Mouse (Mus musculus) activated CD4-positive, CD25-positive, alpha-beta regulatory T cell, adult 4 months (primary cell): ENCODE measurements around the gene Galnt2. TPM values are rescaled to one million over a fixed set of nuclear protein-coding genes. Genes with fewer than 3 reads are reported as not detected.

Source experiments
- ATAC-seq: one replicate; pipeline ENCODE4 v1.8.0; 2017
- polyA plus RNA-seq, 2 experiments: library from polyadenylated mRNA; unstranded; fragments of 100-300 nt; shearing (Covaris generic); gene quantifications; one replicate each; pipeline ENCODE4 v1.2.1; 2017

The Galnt2 gene
- polyA plus RNA-seq, 2 experiments from 2014 or later: 18.2 to 20.1 TPM

DNA sequence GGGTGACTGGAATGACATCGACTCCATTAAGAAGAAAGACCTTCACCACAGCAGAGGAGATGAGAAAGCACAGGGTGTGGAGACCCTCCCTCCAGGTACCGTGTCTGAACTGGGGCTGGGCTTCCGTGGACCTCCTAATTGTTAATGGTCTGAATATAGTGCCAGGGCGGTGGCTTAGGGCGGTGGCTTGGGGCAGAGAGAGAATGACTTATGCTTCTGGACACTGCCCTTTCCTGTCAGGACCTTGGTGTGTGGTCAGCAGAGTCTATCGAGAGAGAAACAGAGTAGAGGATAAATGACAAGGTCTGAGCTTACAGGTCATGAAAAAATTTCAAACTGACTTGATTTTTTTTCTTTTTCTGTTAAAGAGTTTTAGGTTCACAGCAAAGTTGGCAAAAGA, 64.2 kb downstream of the Galnt2 start:
- ATAC-seq: no peak

DNA sequence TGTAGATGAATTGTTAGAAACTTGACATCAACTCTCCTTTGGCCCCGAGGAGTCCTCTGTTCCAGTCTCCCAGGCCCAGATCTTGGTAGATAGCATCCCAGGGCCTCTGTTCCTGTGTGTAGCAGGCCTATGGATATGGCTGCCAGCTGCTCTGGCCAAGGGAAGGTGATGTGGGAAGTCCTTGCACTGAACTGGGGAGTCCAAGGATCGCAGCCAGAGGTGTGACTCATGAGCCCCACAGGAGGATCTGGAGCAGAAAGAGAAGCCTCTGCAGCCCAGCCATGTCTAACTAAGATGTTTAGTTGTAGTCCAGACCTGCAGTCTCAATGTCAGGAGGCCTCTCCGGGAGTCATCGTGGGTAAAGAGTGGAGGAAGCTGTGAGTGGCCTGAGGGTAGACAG, 70.3 kb downstream of the Galnt2 start:
- ATAC-seq: no peak

GRCm38 (mm10) chr8:124301935-124302555, 70.9 kb downstream of the Galnt2 start:
- ATAC-seq: no peak

DNA sequence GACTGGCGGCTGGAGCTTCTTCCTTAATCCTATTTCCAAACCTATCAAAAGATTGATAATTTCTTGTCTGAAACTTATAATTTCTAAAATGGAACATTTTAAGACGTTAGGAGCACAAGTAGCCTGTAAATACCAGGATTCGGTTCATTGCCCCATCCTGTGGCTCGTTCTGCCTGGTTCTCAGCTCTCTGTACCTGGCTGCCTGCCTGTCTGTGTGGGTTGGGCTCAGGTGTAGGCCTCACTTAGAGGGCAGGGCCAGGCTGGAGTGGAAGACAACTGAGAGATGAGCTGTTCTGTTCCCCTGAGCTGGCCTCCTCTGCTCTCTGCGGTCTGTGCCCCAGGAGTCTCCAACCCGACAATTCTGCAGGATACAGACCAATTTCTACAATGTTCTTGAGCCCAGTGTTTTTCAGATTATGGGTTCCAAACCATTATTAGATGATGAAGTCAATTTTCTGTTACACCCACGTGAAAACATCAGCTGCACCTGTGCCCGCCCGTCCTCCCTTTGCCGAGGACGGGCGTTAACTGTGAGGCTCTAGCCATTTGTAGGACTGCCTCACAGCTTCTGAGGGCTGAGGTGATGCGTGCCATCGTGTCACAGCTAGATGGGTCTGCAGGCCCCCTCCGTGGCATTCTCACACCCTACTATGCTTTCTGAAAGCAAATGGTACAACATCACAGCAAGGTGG, 72.2 kb downstream of the Galnt2 start:
- ATAC-seq: no peak

GRCm38 (mm10) chr8:124304141-124304540, 73.0 kb downstream of the Galnt2 start:
- no peak for ATAC-seq

GRCm38 (mm10) chr8:124306574-124306973, 75.4 kb downstream of the Galnt2 start:
- no peak for ATAC-seq

DNA sequence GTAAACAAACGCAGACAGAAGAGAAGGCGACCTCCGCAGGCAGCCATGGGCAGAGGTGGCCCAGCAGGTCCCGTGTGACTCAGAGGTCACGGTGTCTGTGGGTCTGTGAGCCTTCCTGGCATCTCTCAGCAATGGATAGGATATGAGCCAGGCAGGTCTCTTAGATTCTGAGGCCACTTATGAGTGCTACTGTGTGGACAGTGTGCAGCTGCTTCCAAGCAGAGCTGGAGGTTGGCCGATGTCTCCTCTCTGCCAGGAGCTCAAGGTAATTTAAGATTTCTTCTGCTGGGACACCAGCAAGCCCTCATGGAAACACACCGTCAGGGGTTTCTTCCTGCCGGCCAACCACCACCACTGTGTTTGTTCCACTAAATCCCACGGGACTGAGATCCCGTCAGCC, 76.5 kb downstream of the Galnt2 start:
- no peak for ATAC-seq

- no peak for ATAC-seq
Measured at GRCm38 (mm10) chr8:124310509-124310908, 79.3 kb downstream of the Galnt2 start.

DNA sequence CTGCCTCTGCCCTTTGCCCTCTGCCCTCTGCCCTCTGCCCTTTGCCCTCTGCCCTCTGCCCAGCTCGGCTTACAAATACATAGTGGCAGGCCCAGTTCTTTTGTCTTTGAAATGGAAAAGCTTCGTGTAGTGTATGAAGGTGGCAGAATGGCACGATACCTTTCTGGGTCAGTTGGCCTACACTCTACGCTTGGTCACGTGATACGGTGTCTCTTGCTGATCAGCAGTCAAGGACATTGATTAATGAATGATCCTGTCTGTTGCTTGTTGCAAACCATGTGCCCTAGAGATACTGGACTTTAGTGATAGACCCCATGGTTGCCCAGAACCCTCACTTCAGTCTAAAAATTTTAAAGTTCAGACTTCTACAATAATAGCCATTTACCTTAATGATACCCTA, 79.9 kb downstream of the Galnt2 start:
- no peak for ATAC-seq

- no peak for ATAC-seq
Measured at GRCm38 (mm10) chr8:124311723-124312122, 80.5 kb downstream of the Galnt2 start.

- ATAC-seq: no peak
Measured at GRCm38 (mm10) chr8:124312228-124312627, 81.0 kb downstream of the Galnt2 start.

DNA sequence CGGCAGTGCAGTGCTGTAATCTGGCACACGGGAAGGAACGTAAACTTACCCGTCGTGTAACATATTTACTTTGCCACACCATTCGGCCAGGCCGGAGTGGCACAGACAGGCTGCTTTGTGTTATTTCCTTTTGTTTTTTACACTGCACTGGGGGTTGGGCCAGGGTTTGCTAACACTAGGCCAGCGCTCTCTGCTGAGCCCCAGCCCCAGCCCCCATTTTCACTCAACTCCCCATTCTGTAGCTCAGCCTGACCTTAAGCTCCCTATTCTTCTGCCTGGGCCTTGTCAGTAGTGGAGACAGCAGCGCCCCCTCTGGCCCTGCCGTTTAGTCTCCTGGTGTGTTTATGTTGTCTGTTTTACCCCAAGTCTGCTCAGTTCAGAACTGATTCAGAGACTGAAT, 83.6 kb downstream of the Galnt2 start:
- no peak for ATAC-seq

GRCm38 (mm10) chr8:124316466-124317136, 85.4 kb downstream of the Galnt2 start:
- no peak for ATAC-seq

DNA sequence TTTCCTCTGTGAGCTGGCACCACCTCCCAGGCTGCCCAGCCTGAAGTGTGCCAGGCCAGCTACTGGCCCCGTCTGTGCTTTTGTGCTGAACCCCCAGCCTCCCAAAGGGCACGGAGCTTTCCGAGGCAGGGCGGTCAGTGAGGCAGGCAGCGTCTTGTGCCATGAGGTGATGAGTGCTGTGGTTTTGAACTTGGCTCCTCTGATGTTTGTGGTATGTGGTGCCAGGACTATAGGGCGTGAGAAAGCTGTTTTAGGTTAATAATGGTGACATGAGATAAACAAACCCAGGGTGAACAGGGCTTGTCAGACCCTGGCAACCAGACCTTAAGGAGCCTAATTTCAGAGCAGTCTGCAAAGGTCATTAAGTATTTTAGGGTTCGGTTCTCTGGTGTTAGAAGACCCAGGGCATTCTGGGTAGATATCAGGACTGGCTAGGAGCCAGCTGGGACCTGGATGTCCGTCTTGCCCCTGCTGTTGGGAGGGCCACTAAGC, 86.0 kb downstream of the Galnt2 start:
- ATAC-seq: peak; percentile 9

DNA sequence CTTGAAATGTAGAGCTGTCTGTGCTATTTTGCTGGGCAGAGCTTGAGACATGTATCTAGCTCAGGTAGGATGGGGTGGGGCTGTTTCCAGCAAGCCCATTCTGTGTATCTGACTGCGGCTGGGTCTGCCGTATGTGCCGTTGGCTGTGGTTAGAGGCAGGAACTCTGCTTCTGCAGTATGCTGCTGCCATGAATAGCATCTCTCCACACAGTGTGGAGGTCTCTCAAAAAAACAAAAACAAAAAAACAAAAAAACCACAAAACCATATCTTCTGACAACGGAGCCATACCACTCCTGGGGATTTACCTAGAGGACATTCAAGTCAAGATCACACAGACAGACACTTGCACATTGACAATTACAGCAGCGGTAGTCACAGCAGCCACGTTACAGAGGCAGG, 86.6 kb downstream of the Galnt2 start:
- ATAC-seq: peak; percentile 93

DNA sequence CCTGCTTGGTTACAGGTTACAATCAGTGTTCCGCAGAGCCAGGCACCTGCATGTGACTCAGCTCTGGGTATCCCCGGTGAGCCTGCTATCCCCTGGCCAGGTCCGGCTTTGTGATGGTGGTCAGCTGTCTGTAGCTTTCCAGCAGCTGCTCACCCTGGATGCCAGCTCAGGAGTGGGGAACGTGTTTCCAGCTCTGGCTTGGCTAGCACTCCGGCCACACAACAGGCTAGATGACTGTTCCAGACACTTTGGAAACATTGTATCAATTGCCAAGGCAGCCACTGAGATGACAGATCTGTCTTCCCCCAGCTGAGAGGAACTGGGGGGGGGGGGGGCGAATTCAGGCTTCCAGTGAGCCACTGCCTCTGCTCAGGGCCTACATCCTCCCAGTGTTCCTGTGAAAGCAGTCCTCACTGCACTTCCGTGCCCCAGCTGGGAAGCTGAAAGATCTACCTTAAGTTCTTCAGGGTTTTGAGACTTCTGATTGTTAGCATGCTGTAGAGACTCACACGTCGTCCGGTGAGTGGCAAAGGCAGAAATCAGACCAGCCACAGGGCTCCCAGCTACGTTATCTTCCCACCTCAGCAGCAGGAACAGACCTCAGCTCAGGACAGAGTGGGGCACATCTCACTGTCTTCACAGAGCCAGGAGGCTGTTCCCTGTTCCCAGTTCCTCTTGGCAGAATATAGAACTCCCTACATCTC, 87.6 kb downstream of the Galnt2 start:
- ATAC-seq: no peak

DNA sequence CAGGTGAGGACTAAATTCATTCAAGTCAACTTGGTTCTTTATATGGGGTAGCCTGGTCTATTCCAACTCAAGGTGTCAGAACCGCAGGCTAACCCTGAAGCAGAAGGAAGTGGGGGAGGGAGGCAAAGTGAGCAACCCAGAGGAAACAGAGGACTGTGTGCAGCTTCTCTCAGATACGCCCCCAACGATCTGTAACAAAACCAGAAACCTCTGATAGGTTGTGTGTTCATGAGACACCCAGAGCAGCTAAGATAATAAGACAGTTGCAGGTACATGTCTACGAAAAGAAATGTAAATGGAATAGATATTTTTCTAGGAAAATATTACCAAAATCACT, 88.1 kb downstream of the Galnt2 start:
- ATAC-seq: no peak

GRCm38 (mm10) chr8:124321227-124321840, 90.1 kb downstream of the Galnt2 start:
- no peak for ATAC-seq

- no peak for ATAC-seq
Measured at GRCm38 (mm10) chr8:124323356-124323755, 92.2 kb downstream of the Galnt2 start.

DNA sequence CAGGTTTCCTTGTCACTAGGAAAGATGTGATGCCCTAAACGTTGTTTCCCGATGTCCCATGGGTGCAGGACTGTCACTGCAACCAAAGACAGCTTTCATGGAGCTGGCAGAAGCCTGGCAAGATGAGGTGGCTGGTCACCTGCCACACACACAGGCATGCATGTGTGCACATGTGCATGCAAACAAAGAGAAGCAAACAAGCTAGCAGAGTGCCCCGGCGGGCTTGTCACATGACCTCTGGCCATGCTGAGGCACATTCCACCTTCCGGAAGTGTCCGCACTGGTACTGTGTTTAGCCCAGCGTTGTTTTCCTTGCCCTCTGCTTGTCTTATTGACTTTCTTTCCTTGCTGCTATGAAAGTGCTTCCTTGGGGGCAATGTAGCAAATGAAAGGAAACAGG, 97.1 kb downstream of the Galnt2 start:
- ATAC-seq: no peak

- ATAC-seq: no peak
Measured at GRCm38 (mm10) chr8:124329690-124330089, 98.5 kb downstream of the Galnt2 start.

- no peak for ATAC-seq
Measured at GRCm38 (mm10) chr8:124330433-124330832, 99.2 kb downstream of the Galnt2 start.

- ATAC-seq: no peak
Measured at GRCm38 (mm10) chr8:124331094-124331493, 99.9 kb downstream of the Galnt2 start.
